Mouse (Mus musculus) CH12.LX (cell line): ENCODE results near the gene Mprip. TPM values are rescaled to one million over a fixed set of nuclear protein-coding genes. Genes with fewer than 3 reads are reported as not detected.
"Not testable (repeated sequence)": the region's sequence is repeated elsewhere in the genome, so short reads cannot be mapped to it uniquely, and the experiment has no call there.

Experiments
- DNase-seq: peaks from one replicate; pipeline ENCODE4 v3.0.0-alpha.2; 2013; ENCODE audit errors: extremely low read depth
- H3K27ac ChIP-seq: 2 replicates; pipeline ENCODE4 v1.5.1; 2012; ENCODE audit warnings: low read depth, mild to moderate bottlenecking, control low read depth, moderate library complexity; ENCODE audit not compliant: insufficient read depth
- H3K27me3 ChIP-seq: replicated peaks from 2 replicates; pipeline ENCODE3; 2012; ENCODE audit warnings: inconsistent platforms
- H3K36me3 ChIP-seq, 2 experiments: replicated peaks in 1 of 2; 2 replicates each; pipeline versions ENCODE3 to v1.6.1; 2012; ENCODE audit warnings: inconsistent platforms in 1 of 2, low read length in 1 of 2, mild to moderate bottlenecking in 1 of 2, mixed read lengths in 1 of 2, moderate library complexity in 1 of 2; ENCODE audit not compliant: control insufficient read depth in 1 of 2, insufficient read depth in 1 of 2
- H3K4me1 ChIP-seq, 2 experiments: 2 replicates each; pipeline ENCODE4 v1.6.1; 2012; ENCODE audit warnings: inconsistent platforms in 1 of 2, moderate library complexity in 1 of 2; ENCODE audit not compliant: insufficient read depth in 2 of 2, control insufficient read depth in 1 of 2
- H3K4me2 ChIP-seq: 2 replicates; pipeline ENCODE4 v1.6.1; 2012; ENCODE audit warnings: low read depth, mild to moderate bottlenecking, control low read depth; ENCODE audit not compliant: poor library complexity, insufficient read depth, severe bottlenecking
- H3K4me3 ChIP-seq, 3 experiments: fragments of 150-350 bp in 1 of 3; sonication (generic) in 1 of 3; replicated peaks in 1 of 3; 2 replicates each; pipeline versions ENCODE3 to v1.5.1; 2011 to 2012; ENCODE audit warnings: low read depth in 2 of 3, low read length in 2 of 3, mild to moderate bottlenecking in 2 of 3, moderate library complexity in 2 of 3, control low read depth in 1 of 3, improper control_type of control experiment in 1 of 3, inconsistent platforms in 1 of 3, mixed read lengths in 1 of 3; ENCODE audit not compliant: poor library complexity in 1 of 3
- H3K79me2 ChIP-seq: replicated peaks from 2 replicates; pipeline ENCODE4 v1.6.1; 2012; ENCODE audit warnings: mild to moderate bottlenecking, moderate library complexity; ENCODE audit not compliant: control insufficient read depth, poor library complexity, insufficient read depth, severe bottlenecking; ENCODE audit errors: extremely low read depth
- H3K9ac ChIP-seq: 2 replicates; pipeline ENCODE4 v1.6.1; 2012; ENCODE audit warnings: low read depth, mild to moderate bottlenecking, control low read depth, moderate library complexity; ENCODE audit not compliant: insufficient read depth
- H3K9me3 ChIP-seq: replicated peaks from 2 replicates; pipeline ENCODE3; 2012; ENCODE audit warnings: low read length, inconsistent platforms, mixed read lengths
- CHD1 ChIP-seq: IDR thresholded peaks from 2 replicates; pipeline ENCODE4 v1.6.1; 2012; ENCODE audit warnings: low read depth, low read length, improper control_type of control experiment, inconsistent platforms
- CHD2 ChIP-seq: IDR thresholded peaks from 2 replicates; pipeline ENCODE4 v1.6.1; 2011; ENCODE audit warnings: low read length, improper control_type of control experiment
- EP300 ChIP-seq: IDR thresholded peaks from 2 replicates; pipeline ENCODE4 v1.6.1; 2011; ENCODE audit warnings: low read length, improper control_type of control experiment
- ETS1 ChIP-seq: conservative IDR thresholded peaks from 2 replicates; pipeline ENCODE4 v1.6.1; 2012; ENCODE audit warnings: low read depth, mild to moderate bottlenecking, inconsistent platforms, low read length, improper control_type of control experiment, moderate library complexity
- GABPA ChIP-seq: IDR thresholded peaks from 2 replicates; pipeline ENCODE4 v1.6.1; 2012; ENCODE audit warnings: low read depth, low read length, improper control_type of control experiment, inconsistent platforms; ENCODE audit not compliant: insufficient replicate concordance
- IRF4 ChIP-seq: IDR thresholded peaks from 2 replicates; pipeline ENCODE4 v1.6.1; 2014; ENCODE audit warnings: low read depth, mild to moderate bottlenecking, inconsistent platforms, low read length, improper control_type of control experiment
- JUN ChIP-seq: IDR thresholded peaks from 2 replicates; pipeline ENCODE4 v1.6.1; 2011; ENCODE audit warnings: low read depth, mild to moderate bottlenecking, low read length, improper control_type of control experiment, moderate library complexity; ENCODE audit not compliant: insufficient read depth
- JUND ChIP-seq: conservative IDR thresholded peaks from 2 replicates; pipeline ENCODE4 v1.6.1; 2011; ENCODE audit warnings: low read depth, low read length, improper control_type of control experiment
- MAZ ChIP-seq: IDR thresholded peaks from 2 replicates; pipeline ENCODE4 v1.6.1; 2012; ENCODE audit warnings: low read depth, mild to moderate bottlenecking, inconsistent platforms, low read length, improper control_type of control experiment, moderate library complexity
- MXI1 ChIP-seq: IDR thresholded peaks from 2 replicates; pipeline ENCODE4 v1.6.1; 2011; ENCODE audit warnings: mild to moderate bottlenecking, low read depth, low read length, improper control_type of control experiment
- MYC ChIP-seq: IDR thresholded peaks from 2 replicates; pipeline ENCODE4 v1.6.1; 2011; ENCODE audit warnings: low read depth, mild to moderate bottlenecking, improper control_type of control experiment, low read length
- NRF1 ChIP-seq: IDR thresholded peaks from 2 replicates; pipeline ENCODE4 v1.6.1; 2014; ENCODE audit warnings: low read depth, mild to moderate bottlenecking, inconsistent platforms, low read length, improper control_type of control experiment, moderate library complexity
- POLR2AphosphoS2 ChIP-seq: IDR thresholded peaks from 2 replicates; pipeline ENCODE4 v1.6.1; 2011; ENCODE audit warnings: low read depth, low read length, improper control_type of control experiment
- RAD21 ChIP-seq: IDR thresholded peaks from 2 replicates; pipeline ENCODE4 v1.6.1; 2011; ENCODE audit warnings: low read depth, mild to moderate bottlenecking, low read length, improper control_type of control experiment, moderate library complexity
- RCOR1 ChIP-seq: conservative IDR thresholded peaks from 2 replicates; pipeline ENCODE4 v1.6.1; 2012; ENCODE audit warnings: low read depth, mild to moderate bottlenecking, inconsistent platforms, low read length, improper control_type of control experiment
- TBP ChIP-seq: conservative IDR thresholded peaks from 2 replicates; pipeline ENCODE4 v1.6.1; 2011; ENCODE audit warnings: low read depth, low read length, improper control_type of control experiment
- USF1 ChIP-seq: IDR thresholded peaks from 2 replicates; pipeline ENCODE4 v1.6.1; 2014; ENCODE audit warnings: low read depth, mild to moderate bottlenecking, inconsistent platforms, low read length, improper control_type of control experiment
- ZC3H11A ChIP-seq: IDR thresholded peaks from 2 replicates; pipeline ENCODE4 v1.6.1; 2012; ENCODE audit warnings: low read depth, mild to moderate bottlenecking, inconsistent platforms, low read length, improper control_type of control experiment
- ZKSCAN1 ChIP-seq: IDR thresholded peaks from 2 replicates; pipeline ENCODE4 v1.6.1; 2012; ENCODE audit warnings: low read depth, inconsistent platforms, low read length, improper control_type of control experiment, borderline replicate concordance
- dilution Hi-C: fragments of 300-500 bp; cut with MboI; formaldehyde crosslinking; loops from 2 replicates; pipeline ENCODE4 v1.14.3; 2020; ENCODE audit warnings: low sequenced_read_pairs; ENCODE audit not compliant: extremely low pct_unique_long_range_greater_than_20kb, extremely low pct_ligation_motif_present
- in situ Hi-C: fragments of 300-500 bp; cut with MboI; formaldehyde crosslinking; loops from 3 replicates; pipeline ENCODE4 v1.14.3; 2019; ENCODE audit warnings: low sequenced_read_pairs, low pct_ligation_motif_present, low pct_unique_long_range_greater_than_20kb, mixed read lengths
- polyA plus RNA-seq: library from polyadenylated mRNA; unstranded; fragments of >175 nt; gene quantifications from 2 replicates; pipeline ENCODE4 v1.2.1, GENCODE M21; 2012; ENCODE audit warnings: low read depth; ENCODE audit not compliant: insufficient read length
- total RNA-seq, 2 experiments: library from RNA; depleted of rRNA; stranded (reverse); fragments of 300-350 nt in 1 of 2; fragments of >200 nt in 1 of 2; gene quantifications; 2 replicates each; pipeline ENCODE4 v1.2.3; 2012 to 2014

Gene Mprip
- total and polyA plus RNA-seq, 3 experiments, result 50.6 to 59.5 (median 56.4) TPM

DNA sequence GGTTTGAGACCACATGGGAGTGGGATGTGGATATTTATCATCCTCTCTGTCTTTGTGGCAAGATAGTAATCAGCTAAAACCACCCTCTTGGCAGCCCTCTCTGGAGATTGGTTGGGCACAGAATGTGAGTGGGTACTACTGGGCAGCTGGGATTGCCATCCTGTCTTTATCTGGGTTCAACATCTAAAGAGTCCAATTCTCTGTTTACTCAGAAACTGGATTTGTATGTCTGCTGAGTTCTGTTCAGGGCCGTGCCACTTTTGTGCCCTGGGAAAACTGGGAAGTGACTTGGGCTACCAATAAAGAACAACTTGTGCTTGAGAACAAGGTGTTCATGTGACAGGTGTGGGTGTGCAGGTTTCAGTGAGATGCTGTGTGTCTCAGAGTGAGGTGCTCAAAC lies 73.2 kb downstream of the Mprip start:
- Histone ChIP-seq H3K4me2 (no peak overlapping the region), H3K4me3 (no peak overlapping the region)
- dilution Hi-C loops, result no loop called here
- TF ChIP-seq JUN (no peak), TBP (no peak), ZKSCAN1 (no peak), CHD1 (no peak), NRF1 (no peak), ZC3H11A (no peak), JUND (no peak), GABPA (no peak), MAZ (no peak), RAD21 (no peak), MYC (no peak), CHD2 (no peak), USF1 (no peak)
- TF ChIP-seq, all 38 proteins: peak for 0
- Histone ChIP-seq H3K27ac (no peak overlapping the region), H3K79me2 (no peaks in the 10 kb centered on the region), H3K4me1 (peaks cover 0 to 7% of the 10 kb centered on the region in 2 experiments; a peak in 1 of 4 replicates), H3K9ac (no peak overlapping the region), H3K27me3 (no peaks in the 10 kb centered on the region), H3K36me3 (peaks cover 12 to 82% of the 10 kb centered on the region in 2 experiments), H3K9me3 (no peaks in the 10 kb centered on the region)
- no peak for DNase-seq
- in situ Hi-C loops, result loop anchor here (5.0 kb wide), 1 partner anchor 102 kb away; no protein-coding TSS in a partner anchor

DNA sequence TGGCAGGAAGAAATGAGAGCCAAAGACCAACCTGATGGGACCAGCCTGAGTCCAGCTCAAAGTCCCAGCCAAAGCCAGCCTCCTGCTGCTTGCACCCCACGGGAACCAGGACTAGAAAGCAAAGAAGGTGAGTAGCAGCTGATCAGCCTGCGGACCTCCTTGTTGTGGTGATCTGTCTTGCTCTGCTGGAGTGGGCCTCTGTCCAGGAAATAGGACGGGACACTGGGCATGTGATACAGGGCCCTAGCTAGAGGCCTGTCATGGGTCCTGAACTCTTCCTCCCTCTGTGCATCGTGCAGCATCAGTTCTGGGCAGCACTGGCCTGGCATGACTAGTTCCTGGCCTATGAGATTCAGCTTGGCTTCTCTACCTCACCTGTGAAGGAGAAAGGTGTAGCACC lies 74.8 kb downstream of the Mprip start:
- dilution Hi-C loops, H3K4me3 ChIP-seq, H3K79me2 ChIP-seq, H3K9me3 ChIP-seq, in situ Hi-C loops, DNase-seq, H3K27me3 ChIP-seq, H3K4me2 ChIP-seq, H3K9ac ChIP-seq, H3K27ac ChIP-seq: not testable (repeated sequence)
- peaks cover 0 to 18% of the 10 kb centered on the region in 2 experiments; a peak in 2 of 4 replicates for H3K4me1 ChIP-seq
- H3K36me3 ChIP-seq, result peaks cover 17 to 83% of the 10 kb centered on the region in 2 experiments

DNA sequence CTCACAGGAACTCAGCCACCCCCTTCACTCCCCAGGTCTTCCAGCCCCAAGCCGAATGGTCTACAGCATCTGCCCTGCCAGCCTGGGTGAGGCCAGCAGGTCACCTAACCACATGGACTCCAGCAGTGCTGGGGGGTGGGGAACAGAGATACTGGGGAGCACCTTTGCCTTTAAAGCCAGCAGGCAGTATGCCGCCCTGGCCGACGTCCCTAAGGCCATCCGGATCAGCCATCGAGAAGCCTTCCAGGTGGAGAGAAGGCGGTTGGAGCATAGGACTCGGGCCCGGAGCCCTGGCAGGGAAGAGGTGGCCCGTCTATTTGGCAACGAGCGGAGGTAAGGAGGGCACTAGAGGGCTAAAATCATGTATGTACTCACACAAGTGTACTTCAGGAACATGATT lies 76.1 kb downstream of the Mprip start:
- no peak overlapping the region for H3K9ac ChIP-seq
- H3K9me3 ChIP-seq, result no peaks in the 10 kb centered on the region
- peaks cover 0 to 18% of the 10 kb centered on the region in 2 experiments; a peak in 2 of 4 replicates for H3K4me1 ChIP-seq
- H3K4me2 ChIP-seq, result no peak overlapping the region
- H3K79me2 ChIP-seq, result no peaks in the 10 kb centered on the region
- DNase-seq, result no peak
- no peak overlapping the region for H3K27ac ChIP-seq
- TF ChIP-seq USF1 (no peak), ETS1 (no peak), MXI1 (no peak), RCOR1 (no peak), MAZ (no peak), TBP (no peak), POLR2AphosphoS2 (no peak), IRF4 (no peak), EP300 (no peak)
- peaks cover 24 to 83% of the 10 kb centered on the region in 2 experiments for H3K36me3 ChIP-seq
- dilution Hi-C loops (no loop called here), in situ Hi-C loops (no loop called here)
- no peak overlapping the region for H3K4me3 ChIP-seq
- H3K27me3 ChIP-seq, result no peaks in the 10 kb centered on the region
